8 mouse cellular contexts compared by ENCODE assay signal in the genomic region with DNA sequence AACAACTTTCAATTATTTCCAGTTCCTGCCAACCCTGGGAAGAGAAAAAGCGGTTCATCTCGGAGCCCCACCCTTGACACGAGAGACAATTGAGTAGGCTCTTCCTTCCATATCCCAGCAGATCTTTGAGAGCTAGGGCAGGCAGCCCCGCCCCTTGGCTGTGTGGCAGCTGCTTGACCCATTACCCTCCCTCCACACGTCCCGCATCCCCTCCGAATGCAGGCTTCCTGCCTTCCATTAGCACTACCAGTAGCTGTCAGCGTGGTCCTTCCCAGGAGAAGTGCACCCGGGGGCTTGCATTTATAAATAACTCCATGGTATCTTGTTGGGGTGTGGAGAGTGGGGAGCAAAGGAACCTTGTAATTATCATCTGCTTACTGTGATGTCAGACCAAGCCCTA. TPM values are rescaled to one million over a fixed set of nuclear protein-coding genes. Genes with fewer than 3 reads are reported as not detected.
DNase-seq lines count a peak whose midpoint lies in the region; ATAC-seq lines count a peak whose summit lies in the region.

No protein-coding gene starts in this region.

- peak overlapping the region; percentile 3; the same call in 1 of the 2 replicates for H3K27ac ChIP-seq in lung, embryonic 15.5 days

- no peaks in the 10 kb centered on the region for H3K36me3 ChIP-seq in lung, embryonic 15.5 days

- no peak overlapping the region for H3K4me3 ChIP-seq in lung, embryonic 15.5 days

- H3K9ac ChIP-seq in lung, embryonic 15.5 days, result no peak overlapping the region

- peaks cover 24% of the 10 kb centered on the region for H3K4me1 ChIP-seq in lung, embryonic 15.5 days

- peak overlapping the region; percentile 26 for H3K4me2 ChIP-seq in lung, embryonic 15.5 days

- H3K9me3 ChIP-seq in lung, embryonic 15.5 days, result no peaks in the 10 kb centered on the region

- intact Hi-C loops in heart, postnatal 14 days (cut with DNase I), result loop anchor here (5.0 kb wide), 1 partner anchor 58 kb away; no protein-coding TSS in a partner anchor

- ATAC-seq in lung, embryonic 15.5 days (ENCODE audit: borderline replicate concordance, extremely low read depth, low FRiP score, low TSS enrichment), result no peak

- peak; percentile 46 for DNase-seq in cerebellum, adult 11-12 months
- DNase-seq in cerebellum, postnatal 25 days, result no peak
- peak; percentile 85 for DNase-seq in brain, adult 2 months (ENCODE audit: low read depth, low spot score)
- peak; percentile 15 to 29 for DNase-seq in heart, postnatal 14 days
- no peak for DNase-seq in ovary, postnatal 10 days (ENCODE audit: low spot score)
- DNase-seq in adipocyte (ENCODE audit: low spot score), result no peak
- no peak for DNase-seq in urinary bladder, postnatal 14 days (ENCODE audit: low spot score)

- WGBS in lung, embryonic 15.5 days, result 21% methylated on average over 9 of the region's 9 CpGs

- H3K27me3 ChIP-seq in lung, embryonic 15.5 days, result no peaks in the 10 kb centered on the region

RNA-seq across cellular contexts. Expression of gene Pcbp3, which starts 2.3 kb away (rescaled TPM):
- 1 to 10 TPM; 7.7 TPM for total RNA-seq in heart, postnatal 14 days (2021)
- 28.7 and 36.4 TPM in 2 replicates for polyA plus RNA-seq in lung, embryonic 15.5 days (2015; fragmentation: Nextera tagmentation; extraction: Ambion mirVana)

Comparison
In these comparisons a context has a peak if more than half of its experiments do, and no peak if none do; other contexts are left out.
1. DNase-seq: peak in cerebellum, adult 11-12 months (single experiment), brain, adult 2 months (single experiment) and heart, postnatal 14 days (2 of 2); none in cerebellum, postnatal 25 days (0 of 2), ovary, postnatal 10 days (single experiment), adipocyte (single experiment) and urinary bladder, postnatal 14 days (single experiment).